Mouse (Mus musculus): Measurements from ENCODE around the gene Fmn2.

DNA sequence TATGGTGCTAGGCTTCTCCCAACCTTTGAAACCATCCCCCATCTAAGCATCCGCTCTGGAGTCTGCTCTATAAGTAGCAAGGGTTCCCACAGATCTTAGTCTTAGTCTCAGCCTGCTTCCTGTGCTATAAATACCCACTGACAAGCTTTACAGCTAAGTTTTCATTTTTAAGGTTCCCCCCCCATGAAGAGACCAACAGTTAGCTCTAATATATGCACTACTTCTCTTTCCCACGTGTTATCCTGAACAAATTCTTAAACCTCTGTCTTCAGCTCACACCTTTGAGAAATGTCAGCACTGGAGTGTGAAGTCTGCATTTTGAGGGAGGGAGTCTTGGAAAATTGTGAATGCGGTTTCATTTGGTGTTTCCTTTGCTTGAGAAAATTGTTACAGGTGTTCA is 56.2 kb downstream of the Fmn2 start:
- TF ChIP-seq POLR2A (IDR thresholded peaks at IDR 0.05; ENCODE audit: borderline replicate concordance, control insufficient read depth, low read depth, low read length), result no peak
- no peak for TF ChIP-seq CTCF (IDR thresholded peaks at IDR 0.05; ENCODE audit: control insufficient read depth, insufficient read depth, low read length)

Data from bone marrow, adult 2 months (tissue).